Mouse (Mus musculus): ENCODE data around the gene Slc15a1. TPM values are rescaled to one million over a fixed set of nuclear protein-coding genes. Genes with fewer than 3 reads are reported as not detected.

Slc15a1 gene
- polyA plus RNA-seq, 1 experiment from 2014 or later, result 0.74 TPM

DNA sequence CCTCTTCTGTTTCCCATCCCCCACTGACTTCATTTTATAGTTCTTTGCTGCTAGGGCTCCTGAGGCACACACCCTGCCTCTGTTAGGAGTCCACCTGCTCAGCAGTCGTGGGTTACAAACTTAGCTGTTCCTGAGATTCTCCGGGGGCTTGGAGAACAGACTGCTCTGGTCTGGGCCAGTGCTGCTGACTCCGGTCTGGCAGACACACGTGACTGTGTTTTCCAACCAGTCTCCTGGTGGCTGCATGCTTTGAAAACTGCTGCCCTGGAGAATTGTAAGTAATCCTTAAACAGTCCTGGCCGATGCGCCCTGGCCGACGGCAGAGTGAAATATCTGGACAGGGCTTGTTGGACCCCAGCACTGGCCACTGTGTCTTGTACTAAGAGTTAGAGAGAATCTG, 12.7 kb downstream of the Slc15a1 start:
- H3K9ac ChIP-seq, result no peak overlapping the region
- ATAC-seq (ENCODE audit: borderline replicate concordance, extremely low read depth, low FRiP score, low TSS enrichment), result no peak

DNA sequence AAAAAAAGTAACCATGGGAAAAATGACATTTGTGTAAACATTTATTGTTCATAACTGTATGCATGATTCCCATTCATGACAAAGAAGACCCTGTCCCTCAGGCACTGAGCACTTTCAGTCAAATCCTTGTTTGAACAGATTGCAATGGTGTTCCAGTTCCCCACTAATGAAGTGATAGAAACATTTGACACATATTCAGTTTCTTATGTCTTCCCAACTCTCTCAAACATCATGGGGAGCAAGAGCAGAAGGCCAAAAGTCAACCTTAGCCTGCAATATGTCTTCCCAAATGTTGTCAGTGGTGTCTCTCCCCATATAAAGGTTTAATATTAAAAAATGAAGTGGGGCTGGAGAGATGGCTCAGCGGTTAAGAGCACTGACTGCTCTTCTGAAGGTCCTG, 19.3 kb downstream of the Slc15a1 start:
- Histone ChIP-seq H3K27ac (no peak overlapping the region), H3K4me3 (no peak overlapping the region), H3K27me3 (peaks cover 3% of the 10 kb centered on the region; the same call in 1 of the 2 replicates), H3K4me2 (no peak overlapping the region), H3K9me3 (no peaks in the 10 kb centered on the region), H3K4me1 (no peaks in the 10 kb centered on the region), H3K36me3 (no peaks in the 10 kb centered on the region), H3K9ac (no peak overlapping the region)
- no peak; the same call in 1 of the 2 replicates for ATAC-seq (ENCODE audit: borderline replicate concordance, extremely low read depth, low FRiP score, low TSS enrichment)
- 62% methylated on average over 1 of the region's 1 CpGs for WGBS

More for the DNA sequence above, 12.7 kb downstream of the Slc15a1 start:
- Histone ChIP-seq H3K27ac (no peak overlapping the region), H3K4me3 (no peak overlapping the region), H3K9me3 (no peaks in the 10 kb centered on the region), H3K27me3 (peaks cover 28% of the 10 kb centered on the region; the same call in 1 of the 2 replicates), H3K4me1 (0 out of 2 replicates have a peak, but pooled peaks cover 12% of the 10 kb centered on the region), H3K36me3 (no peaks in the 10 kb centered on the region), H3K4me2 (no peak overlapping the region)
- WGBS, result 53% methylated on average over 8 of the region's 8 CpGs

DNA sequence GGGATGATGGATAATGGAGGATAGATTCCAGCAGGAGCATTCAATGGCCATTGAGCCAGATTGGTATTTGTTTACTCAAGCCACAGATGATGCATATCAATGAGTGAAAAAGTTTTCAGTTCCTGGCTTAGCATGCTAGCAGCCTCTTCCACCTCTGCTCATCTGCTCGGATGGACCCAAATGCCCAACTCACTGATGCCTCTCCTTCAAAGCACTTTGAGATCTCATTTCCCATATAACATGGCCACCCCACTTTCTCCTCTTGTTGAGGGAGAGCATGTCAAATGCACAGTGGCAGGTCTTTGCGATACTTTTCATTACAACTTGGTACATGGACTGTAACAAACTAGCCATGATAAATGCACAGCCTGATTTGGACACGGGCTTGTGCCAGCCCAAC, 20.6 kb downstream of the Slc15a1 start:
- ATAC-seq (ENCODE audit: borderline replicate concordance, extremely low read depth, low FRiP score, low TSS enrichment), result no peak
- Histone ChIP-seq H3K9ac (no peak overlapping the region), H3K36me3 (no peaks in the 10 kb centered on the region), H3K4me1 (no peaks in the 10 kb centered on the region), H3K4me2 (no peak overlapping the region), H3K27ac (no peak overlapping the region), H3K4me3 (no peak overlapping the region), H3K9me3 (no peaks in the 10 kb centered on the region), H3K27me3 (peaks cover 3% of the 10 kb centered on the region; the same call in 1 of the 2 replicates)
- WGBS, result 93% methylated on average over 3 of the region's 3 CpGs

DNA sequence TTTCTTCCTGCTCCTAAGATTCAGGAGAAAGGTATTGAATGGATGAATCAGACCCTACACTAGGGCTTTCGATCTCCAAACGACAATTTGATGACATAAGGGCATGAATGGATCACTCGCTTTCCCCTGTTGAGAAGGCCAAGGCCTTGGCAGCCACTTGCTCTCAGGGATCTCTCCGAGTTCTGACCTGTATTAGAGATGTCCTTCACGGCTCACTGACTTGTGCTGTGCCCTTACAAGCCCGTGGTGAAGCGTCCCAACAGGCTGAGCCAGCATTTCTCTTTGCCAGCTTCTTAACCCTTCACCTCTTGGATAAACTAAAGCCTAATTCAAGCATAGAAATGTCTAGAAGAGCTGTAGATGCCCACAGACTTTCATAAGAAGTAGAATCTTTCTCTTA, 22.9 kb downstream of the Slc15a1 start:
- WGBS, result 61% methylated on average over 7 of the region's 7 CpGs
- H3K9me3 ChIP-seq, result no peaks in the 10 kb centered on the region
- no peak overlapping the region for H3K27ac ChIP-seq
- no peaks in the 10 kb centered on the region for H3K36me3 ChIP-seq
- no peak for ATAC-seq (ENCODE audit: borderline replicate concordance, extremely low read depth, low FRiP score, low TSS enrichment)
- H3K4me1 ChIP-seq, result no peaks in the 10 kb centered on the region
- H3K4me3 ChIP-seq, result no peak overlapping the region
- no peak overlapping the region for H3K4me2 ChIP-seq
- H3K9ac ChIP-seq, result no peak overlapping the region
- no peaks in the 10 kb centered on the region for H3K27me3 ChIP-seq

DNA sequence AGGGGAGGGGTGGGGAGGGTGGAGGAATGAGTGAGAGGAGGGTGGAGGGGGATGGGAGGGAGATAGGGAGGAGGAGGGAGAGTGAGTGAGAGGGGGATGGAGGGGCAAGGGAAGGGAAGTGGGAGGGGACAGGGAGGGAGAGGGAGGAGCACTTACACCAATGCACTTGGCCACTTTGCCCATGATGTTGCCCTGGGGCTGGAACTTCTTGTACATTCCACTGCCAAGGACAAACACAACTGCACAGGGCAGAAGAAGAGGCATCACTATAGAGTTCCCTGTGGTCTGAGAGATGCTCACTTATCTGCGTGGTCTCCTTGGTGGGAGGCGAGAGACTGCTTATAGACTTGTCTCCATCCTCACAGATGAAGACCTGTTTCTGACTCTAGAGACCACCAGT, 23.5 kb downstream of the Slc15a1 start:
- no peak for ATAC-seq (ENCODE audit: borderline replicate concordance, extremely low read depth, low FRiP score, low TSS enrichment)
- Histone ChIP-seq H3K36me3 (no peaks in the 10 kb centered on the region), H3K4me2 (no peak overlapping the region), H3K4me1 (no peaks in the 10 kb centered on the region), H3K27ac (no peak overlapping the region), H3K27me3 (no peaks in the 10 kb centered on the region), H3K9ac (no peak overlapping the region), H3K9me3 (no peaks in the 10 kb centered on the region), H3K4me3 (no peak overlapping the region)
- WGBS, result 91% methylated on average over 2 of the region's 2 CpGs

DNA sequence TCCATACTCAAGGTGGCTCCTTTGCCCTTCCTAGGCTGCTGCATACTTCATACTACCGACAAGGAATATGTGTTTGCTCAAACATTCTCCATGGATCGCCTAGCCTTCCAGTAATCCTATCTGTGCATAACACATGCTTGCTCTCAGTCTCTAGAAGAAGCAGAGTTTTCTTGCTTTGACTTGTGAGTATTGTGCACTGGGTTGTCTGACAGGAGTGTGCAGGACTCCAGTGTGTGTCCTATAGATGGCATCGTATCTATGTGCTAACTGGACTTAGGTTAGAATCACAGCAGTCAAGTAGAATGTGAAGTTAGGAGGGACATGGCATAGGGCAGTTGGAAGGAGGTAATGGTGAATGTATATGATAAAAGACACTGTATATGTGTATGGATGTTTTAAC, 26.0 kb downstream of the Slc15a1 start:
- Histone ChIP-seq H3K36me3 (no peaks in the 10 kb centered on the region), H3K4me3 (no peak overlapping the region), H3K9me3 (no peaks in the 10 kb centered on the region), H3K27ac (no peak overlapping the region), H3K27me3 (no peaks in the 10 kb centered on the region), H3K4me2 (no peak overlapping the region), H3K4me1 (no peaks in the 10 kb centered on the region), H3K9ac (no peak overlapping the region)
- ATAC-seq (ENCODE audit: borderline replicate concordance, extremely low read depth, low FRiP score, low TSS enrichment), result no peak
- WGBS, result 71% methylated on average over 3 of the region's 3 CpGs

DNA sequence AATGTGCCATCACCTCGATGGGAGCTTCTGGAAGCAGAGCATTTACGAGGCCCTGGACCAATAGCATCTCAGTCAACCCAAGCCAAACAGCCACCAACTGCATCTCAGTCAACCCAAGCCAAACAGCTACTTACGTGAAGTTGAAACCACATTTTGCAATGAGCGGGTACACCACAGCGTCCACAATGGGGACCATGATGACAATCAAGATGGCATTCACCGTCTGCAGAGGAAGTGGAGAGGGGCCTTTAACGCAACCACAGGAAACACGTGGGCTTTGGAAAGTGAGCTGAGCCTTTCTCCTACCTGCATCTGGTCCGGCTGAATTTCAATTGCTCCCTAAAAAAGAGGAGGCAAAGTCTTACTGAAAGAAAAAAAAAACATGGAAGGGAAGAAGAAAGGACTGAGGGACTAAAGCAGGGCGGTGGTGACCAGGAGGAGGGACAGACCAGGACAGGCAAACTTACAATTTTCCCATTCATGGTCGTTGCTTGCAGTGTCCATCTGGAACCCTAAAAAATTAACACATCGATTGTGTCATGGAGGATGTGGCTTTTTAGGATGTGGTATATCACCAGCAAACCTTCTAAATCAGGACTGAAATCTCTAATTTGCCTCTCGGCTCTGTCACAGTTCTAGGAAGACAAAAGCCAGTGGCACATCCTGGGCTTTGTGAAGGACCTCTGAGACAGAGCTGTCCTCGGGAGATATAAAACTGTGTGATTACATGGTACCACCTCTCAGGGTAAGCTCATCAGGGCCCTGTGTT, 26.9 kb downstream of the Slc15a1 start:
- no peak overlapping the region for H3K9ac ChIP-seq
- ATAC-seq (ENCODE audit: borderline replicate concordance, extremely low read depth, low FRiP score, low TSS enrichment), result no peak
- no peak overlapping the region for H3K27ac ChIP-seq
- H3K4me2 ChIP-seq, result no peak overlapping the region
- H3K4me3 ChIP-seq, result no peak overlapping the region
- H3K9me3 ChIP-seq, result no peaks in the 10 kb centered on the region
- H3K4me1 ChIP-seq, result no peaks in the 10 kb centered on the region
- 83% methylated on average over 14 of the region's 14 CpGs for WGBS
- H3K36me3 ChIP-seq, result no peaks in the 10 kb centered on the region
- H3K27me3 ChIP-seq, result no peaks in the 10 kb centered on the region

DNA sequence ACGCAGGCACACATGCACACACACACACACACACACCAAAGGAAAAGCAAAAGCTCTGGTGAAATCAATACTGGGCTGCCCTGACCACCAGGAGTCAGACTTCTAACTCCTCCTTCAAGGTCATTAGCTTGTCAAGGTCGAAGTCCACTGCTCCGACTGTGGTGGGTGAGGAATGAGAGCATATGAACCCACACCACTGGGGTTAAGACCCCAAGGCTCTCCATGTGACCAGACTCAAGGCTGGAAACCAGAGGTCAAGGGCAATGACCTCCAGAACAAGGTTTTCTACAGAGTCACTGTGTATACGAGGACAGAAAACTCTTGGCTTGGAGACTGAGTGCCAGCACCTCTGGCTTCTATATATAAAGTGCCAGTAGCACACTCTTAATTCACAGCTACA, 31.2 kb downstream of the Slc15a1 start:
- no peak for ATAC-seq (ENCODE audit: borderline replicate concordance, extremely low read depth, low FRiP score, low TSS enrichment)
- no peak overlapping the region for H3K9ac ChIP-seq
- no peak overlapping the region for H3K4me3 ChIP-seq
- H3K36me3 ChIP-seq, result no peaks in the 10 kb centered on the region
- H3K4me1 ChIP-seq, result no peaks in the 10 kb centered on the region
- 62% methylated on average over 4 of the region's 4 CpGs for WGBS
- H3K9me3 ChIP-seq, result no peaks in the 10 kb centered on the region
- no peak overlapping the region for H3K4me2 ChIP-seq
- no peaks in the 10 kb centered on the region for H3K27me3 ChIP-seq
- H3K27ac ChIP-seq, result no peak overlapping the region

DNA sequence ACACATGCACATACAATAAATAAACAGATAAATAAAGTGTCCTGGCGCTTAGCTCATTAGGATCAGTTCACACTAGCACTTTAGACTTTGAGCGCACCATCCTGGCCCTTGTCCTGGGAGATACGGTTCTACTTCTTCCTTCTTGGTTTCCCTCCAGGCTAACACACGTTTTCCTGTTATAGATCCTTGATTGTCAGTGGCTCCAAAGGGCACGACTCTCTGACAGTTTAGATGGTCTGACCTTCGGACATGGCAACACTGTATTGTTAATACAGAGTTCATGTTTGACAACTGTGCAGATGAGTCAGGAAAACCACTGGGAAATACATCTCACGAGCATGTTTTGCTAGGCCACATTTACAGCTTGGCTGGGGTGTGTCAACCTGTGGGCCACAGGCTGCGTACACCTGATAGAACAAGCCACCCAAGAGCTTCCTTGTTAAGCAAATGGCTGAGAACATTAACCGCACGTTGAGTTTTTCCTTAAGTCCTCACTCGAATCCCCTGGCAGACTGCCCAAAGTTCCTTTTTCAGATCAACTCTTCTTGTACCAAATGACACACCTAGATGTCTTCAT, 33.4 kb downstream of the Slc15a1 start:
- H3K4me3 ChIP-seq, result no peak overlapping the region
- H3K9ac ChIP-seq, result no peak overlapping the region
- no peak for ATAC-seq (ENCODE audit: borderline replicate concordance, extremely low read depth, low FRiP score, low TSS enrichment)
- H3K9me3 ChIP-seq, result no peaks in the 10 kb centered on the region
- no peaks in the 10 kb centered on the region for H3K27me3 ChIP-seq
- H3K36me3 ChIP-seq, result no peaks in the 10 kb centered on the region
- H3K4me1 ChIP-seq, result no peaks in the 10 kb centered on the region
- H3K4me2 ChIP-seq, result no peak overlapping the region
- H3K27ac ChIP-seq, result no peak overlapping the region
- 62% methylated on average over 11 of the region's 11 CpGs for WGBS

DNA sequence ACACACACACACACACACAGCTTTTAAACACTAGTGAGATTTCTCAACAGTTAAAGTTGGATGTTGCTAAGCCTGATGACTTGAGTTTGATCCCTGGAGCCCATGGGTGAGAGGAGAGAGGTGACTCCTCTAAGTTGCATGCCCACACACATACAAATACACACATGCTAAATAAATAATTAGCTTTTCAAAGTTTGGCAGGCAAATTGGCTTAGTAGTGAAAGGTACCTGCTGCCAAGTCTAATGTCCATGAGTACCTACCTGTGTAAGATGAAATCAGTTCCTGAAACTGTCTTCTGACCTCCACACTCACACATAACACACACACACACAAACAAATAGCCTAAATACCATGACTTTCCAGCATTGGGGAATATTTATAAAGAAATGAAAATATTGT, 35.5 kb downstream of the Slc15a1 start:
- no peaks in the 10 kb centered on the region for H3K4me1 ChIP-seq
- H3K9ac ChIP-seq, result no peak overlapping the region
- no peak overlapping the region for H3K4me2 ChIP-seq
- no peak overlapping the region for H3K27ac ChIP-seq
- no peaks in the 10 kb centered on the region for H3K9me3 ChIP-seq
- H3K27me3 ChIP-seq, result no peaks in the 10 kb centered on the region
- H3K36me3 ChIP-seq, result no peaks in the 10 kb centered on the region
- no peak for ATAC-seq (ENCODE audit: borderline replicate concordance, extremely low read depth, low FRiP score, low TSS enrichment)
- no peak overlapping the region for H3K4me3 ChIP-seq

DNA sequence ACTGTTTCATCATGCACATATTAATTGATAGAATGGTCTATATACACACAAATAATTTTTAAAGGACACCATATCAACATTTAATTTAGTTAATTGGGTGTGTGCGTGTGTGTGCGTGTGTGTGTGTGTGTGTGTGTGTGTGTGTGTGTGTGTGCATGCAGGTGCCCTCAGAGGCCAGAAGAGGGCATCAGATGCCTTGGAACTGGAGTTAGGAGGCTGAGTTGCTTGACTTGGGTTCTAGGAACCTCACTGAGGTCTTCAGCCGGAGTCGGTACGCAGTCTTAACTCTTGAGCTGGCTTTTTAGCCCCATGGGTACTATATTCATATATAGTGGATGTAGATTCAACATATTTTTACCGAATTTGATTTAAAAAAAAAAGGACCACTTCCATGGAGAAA, 37.4 kb downstream of the Slc15a1 start:
- no peak overlapping the region for H3K4me2 ChIP-seq
- H3K4me1 ChIP-seq, result no peaks in the 10 kb centered on the region
- H3K9ac ChIP-seq, result no peak overlapping the region
- H3K27ac ChIP-seq, result no peak overlapping the region
- H3K4me3 ChIP-seq, result no peak overlapping the region
- H3K36me3 ChIP-seq, result no peaks in the 10 kb centered on the region
- 90% methylated on average over 6 of the region's 6 CpGs for WGBS
- H3K9me3 ChIP-seq, result no peaks in the 10 kb centered on the region
- ATAC-seq (ENCODE audit: borderline replicate concordance, extremely low read depth, low FRiP score, low TSS enrichment), result no peak
- no peaks in the 10 kb centered on the region for H3K27me3 ChIP-seq

DNA sequence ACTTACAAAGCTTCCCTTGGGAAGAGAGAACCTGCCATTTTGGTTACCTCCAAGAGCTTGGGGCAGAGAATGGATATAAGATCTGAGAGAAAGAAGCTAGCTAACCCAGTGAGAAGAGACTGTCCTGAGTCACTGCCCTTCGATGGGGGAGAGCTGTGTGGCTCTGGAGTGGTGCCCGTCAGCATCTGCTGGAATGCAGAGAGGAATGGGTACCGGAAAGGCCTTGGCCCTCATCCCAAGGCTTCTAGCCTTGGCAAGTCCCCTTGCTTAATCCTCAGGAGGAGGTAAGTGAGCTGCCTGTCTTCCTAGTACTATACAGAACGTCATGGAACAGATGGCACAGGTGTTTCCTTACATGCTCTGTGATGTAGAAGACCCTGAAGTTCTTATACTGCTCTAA, 38.6 kb downstream of the Slc15a1 start:
- H3K27ac ChIP-seq, result no peak overlapping the region
- H3K4me1 ChIP-seq, result no peaks in the 10 kb centered on the region
- no peak overlapping the region for H3K9ac ChIP-seq
- no peaks in the 10 kb centered on the region for H3K27me3 ChIP-seq
- no peak for ATAC-seq (ENCODE audit: borderline replicate concordance, extremely low read depth, low FRiP score, low TSS enrichment)
- no peaks in the 10 kb centered on the region for H3K36me3 ChIP-seq
- H3K9me3 ChIP-seq, result no peaks in the 10 kb centered on the region
- H3K4me2 ChIP-seq, result no peak overlapping the region
- 78% methylated on average over 4 of the region's 4 CpGs for WGBS
- H3K4me3 ChIP-seq, result no peak overlapping the region

Data from lung, embryonic 15.5 days (tissue).